Mouse (Mus musculus) mammary gland, adult 2 months (tissue): Measurements from ENCODE around the gene Hyal2. TPM values are rescaled to one million over a fixed set of nuclear protein-coding genes. Genes with fewer than 3 reads are reported as not detected.

Source experiments
- polyA plus RNA-seq: library from polyadenylated mRNA; depleted of rRNA; stranded (reverse); fragments of >200 nt; gene quantifications from 2 replicates; pipeline ENCODE4 v1.2.3, GENCODE M21; 2012; ENCODE audit warnings: low replicate concordance; rRNA removed

Hyal2 gene
- 68.1 and 108 TPM in 2 replicates for polyA plus RNA-seq

GRCm38 (mm10) chr9:107567702-107568319 is at the start of gene Hyal2:
Gene Hyal2 (plus strand): TSS chr9:107567945.

GRCm38 (mm10) chr9:107533791-107534407 is 33.8 kb upstream of the Hyal2 start, which contains the start of gene Tmem115:
Gene Tmem115 (plus strand): TSS chr9:107533945.

GRCm38 (mm10) chr9:107541474-107542351 is 26.0 kb upstream of the Hyal2 start, which contains the start of the genes Cyb561d2 and Nprl2:
Gene Cyb561d2 (minus strand): TSS chr9:107542193.
Gene Nprl2 (plus strand): TSS chr9:107542226.

GRCm38 (mm10) chr9:107547026-107547425 is 20.7 kb upstream of the Hyal2 start, which contains the start of gene Zmynd10:
Gene Zmynd10 (plus strand): TSS chr9:107547298.

GRCm38 (mm10) chr9:107551117-107551889 is 16.4 kb upstream of the Hyal2 start, which contains the start of gene Rassf1:
Gene Rassf1 (plus strand): TSS chr9:107551555.

GRCm38 (mm10) chr9:107563029-107563581 is 4.6 kb upstream of the Hyal2 start, which contains the start of gene Tusc2:
Gene Tusc2 (plus strand): TSS chr9:107563255.

GRCm38 (mm10) chr9:107576357-107577107 is 8.8 kb downstream of the Hyal2 start, which contains the start of gene Hyal1:
Gene Hyal1 (plus strand): TSS chr9:107576927.

GRCm38 (mm10) chr9:107578587-107578986 is 10.8 kb downstream of the Hyal2 start, which contains the start of gene Naa80:
Gene Naa80 (plus strand): TSS chr9:107578887.

GRCm38 (mm10) chr9:107580501-107581317 is 13.0 kb downstream of the Hyal2 start, which contains the start of gene Hyal3:
Gene Hyal3 (plus strand): TSS chr9:107580818.

GRCm38 (mm10) chr9:107586974-107587832 is 19.5 kb downstream of the Hyal2 start, which contains the start of gene Ifrd2:
Gene Ifrd2 (plus strand): TSS chr9:107587642.

GRCm38 (mm10) chr9:107608741-107609432 is 41.1 kb downstream of the Hyal2 start, which contains the start of gene Sema3b:
Gene Sema3b (minus strand): TSS chr9:107609229.

Other genes starting within 250 kb of the Hyal2 start
- gene Hemk1, start 229.6 kb upstream of the Hyal2 start, polyA plus RNA-seq: 25.1 and 54.0 TPM in 2 replicates
- gene 6430571L13Rik, start 227.3 kb upstream of the Hyal2 start, polyA plus RNA-seq: 1.6 and 10.8 TPM in 2 replicates
- gene Cacna2d2, start 168.3 kb upstream of the Hyal2 start, polyA plus RNA-seq: 1.1 TPM in 2 replicates
- gene Tmem115, start 34.0 kb upstream of the Hyal2 start, polyA plus RNA-seq: 52.8 and 69.9 TPM in 2 replicates
- 42.9 and 53.0 TPM in 2 replicates for gene Cyb561d2, start 25.8 kb upstream of the Hyal2 start, polyA plus RNA-seq
- gene Nprl2, start 25.7 kb upstream of the Hyal2 start, polyA plus RNA-seq: 30.3 and 52.5 TPM in 2 replicates
- gene Zmynd10, start 20.6 kb upstream of the Hyal2 start, polyA plus RNA-seq: 0.27 and 0.43 TPM in 2 replicates
- 27.1 and 27.4 TPM in 2 replicates for gene Rassf1, start 16.4 kb upstream of the Hyal2 start, polyA plus RNA-seq
- gene Tusc2, start 4.7 kb upstream of the Hyal2 start, polyA plus RNA-seq: 71.7 and 73.9 TPM in 2 replicates
- 13.5 and 19.6 TPM in 2 replicates for gene Hyal1, start 9.0 kb downstream of the Hyal2 start, polyA plus RNA-seq
- 95.4 and 131 TPM in 2 replicates for gene Naa80, start 10.9 kb downstream of the Hyal2 start, polyA plus RNA-seq
- 2.0 and 3.1 TPM in 2 replicates for gene Hyal3, start 12.9 kb downstream of the Hyal2 start, polyA plus RNA-seq
- 47.1 and 51.8 TPM in 2 replicates for gene Ifrd2, start 19.7 kb downstream of the Hyal2 start, polyA plus RNA-seq
- gene Sema3b, start 41.3 kb downstream of the Hyal2 start, polyA plus RNA-seq: 26.3 and 36.9 TPM in 2 replicates
- gene Gnai2, start 67.4 kb downstream of the Hyal2 start, polyA plus RNA-seq: 728 and 772 TPM in 2 replicates
- gene Slc38a3, start 101.6 kb downstream of the Hyal2 start, polyA plus RNA-seq: 13.1 and 66.0 TPM in 2 replicates
- 0.06 TPM in 1 of 2 replicates, not detected in the other for gene Gnat1, start 111.8 kb downstream of the Hyal2 start, polyA plus RNA-seq
- 59.1 and 84.4 TPM in 2 replicates for gene Sema3f, start 142.5 kb downstream of the Hyal2 start, polyA plus RNA-seq
- gene Rbm5, start 203.1 kb downstream of the Hyal2 start, polyA plus RNA-seq: 75.3 and 160 TPM in 2 replicates